22 mouse cellular contexts compared by ENCODE assay signal in the genomic region with DNA sequence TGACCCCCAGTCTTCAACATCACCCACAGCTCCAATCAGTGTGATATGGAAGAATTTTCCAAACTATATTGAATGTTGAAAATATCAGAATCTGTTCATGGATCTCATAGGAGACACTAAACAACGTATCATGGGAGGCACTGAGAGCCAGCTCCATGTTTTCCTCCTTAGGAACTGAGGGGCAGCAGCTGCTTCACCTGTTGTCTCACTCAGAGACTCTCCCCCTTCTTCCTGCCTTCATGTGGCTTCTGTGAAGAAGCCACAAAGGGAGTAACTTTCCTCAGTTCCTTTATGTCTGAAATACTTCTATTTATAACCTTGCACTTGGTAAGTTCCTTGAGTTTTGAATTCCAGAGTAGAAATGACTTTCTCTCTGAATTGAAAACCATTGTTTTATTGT.
A peak's percentile ranks its signal among the peaks of the same experiment; 100 is the strongest.
DNase-seq lines count a peak whose midpoint lies in the region; ATAC-seq lines count a peak whose summit lies in the region.
"Had no signal": no experiment of that assay in that cellular context is flagged by ENCODE, and none has a peak within 500 bp of the region (broad histone marks: within the 10 kb centered on the region; RNA-seq: fewer than 3 reads in every experiment).

No protein-coding gene starts in this region.

- ATAC-seq in CD4-positive, CD25-positive, alpha-beta regulatory T cell, adult 4 months: no peak
- ATAC-seq in common myeloid progenitor, adult 5-6 weeks (replicated peaks; ENCODE audit: low read depth, poor library complexity, severe bottlenecking): 0 out of 2 replicates have a peak, but pooled peaks have one; percentile 26
- ATAC-seq: forebrain, embryonic 15.5 days; hindbrain, embryonic 16.5 days; Patski had no signal

- DNase-seq in CD4-positive, CD25-positive, alpha-beta regulatory T cell, adult 2 months (ENCODE audit: low read depth, low spot score): peak; percentile 3
- DNase-seq in thymus, postnatal 14 days: peak; percentile 8
- DNase-seq in thymus, postnatal 36 days: no peak
- DNase-seq in naive thymus-derived CD4-positive, alpha-beta T cell, adult 2 months (ENCODE audit: low read depth): peak; percentile 20
- no peak for DNase-seq in lung, adult 18-20 months
- no peak for DNase-seq in c-Kit-positive CD71-positive TER-119-positive erythroid progenitor cells, embryonic 14.5 days (ENCODE audit: low spot score)
- DNase-seq: adrenal gland, postnatal 10 days; adrenal gland, postnatal 36 days; B cell, adult 2 months; cerebellum, adult 11 months; cerebellum, adult 2 months; cerebellum, adult 9-11 months; cerebellum, postnatal 25 days; embryo, embryonic 11 days; gastrocnemius, postnatal 25 days; heart, postnatal 10 days; heart, postnatal 36 days had no signal

Comparison
In these comparisons a context has a peak if more than half of its experiments do, and no peak if none do; other contexts are left out.
1. DNase-seq: peak in CD4-positive, CD25-positive, alpha-beta regulatory T cell, adult 2 months (single experiment), thymus, postnatal 14 days (single experiment) and naive thymus-derived CD4-positive, alpha-beta T cell, adult 2 months (single experiment); none in thymus, postnatal 36 days (0 of 2), lung, adult 18-20 months (0 of 2) and c-Kit-positive CD71-positive TER-119-positive erythroid progenitor cells, embryonic 14.5 days (single experiment).